Mouse (Mus musculus) left cerebral cortex, postnatal 36 days (tissue): ENCODE measurements around the gene Faf1. TPM values are rescaled to one million over a fixed set of nuclear protein-coding genes. Genes with fewer than 3 reads are reported as not detected.

Experiments used
- DNase-seq, 2 experiments: peaks; one replicate each; pipeline ENCODE4 v3.0.0; 2021 to 2022; ENCODE audit warnings: low spot score in 2 of 2, mixed read lengths in 1 of 2
- intact Hi-C: fragments of 180-260 bp; cut with DNase I; formaldehyde crosslinking; loops from one replicate; pipeline ENCODE4 v1.15.1; 2025
- total RNA-seq, 2 experiments: library from RNA; stranded (reverse); gene quantifications; 2 replicates each; pipeline ENCODE4 v1.2.3; 2021

Faf1 gene
- total RNA-seq, 2 experiments from 2014 or later = 23.1 to 23.7 TPM

- no peak for DNase-seq
- intact Hi-C loops = no loop called here
Measured at GRCm38 (mm10) chr4:109975381-109976240, 299.2 kb downstream of the Faf1 start.

GRCm38 (mm10) chr4:109976273-109977147 lies 300.1 kb downstream of the Faf1 start:
- no peak for DNase-seq
- intact Hi-C loops = no loop called here

- intact Hi-C loops = no loop called here
- peak in 1 of 2 experiments; percentile 48 for DNase-seq
Measured at GRCm38 (mm10) chr4:109977148-109978067, 301.0 kb downstream of the Faf1 start, which contains the start of gene Dmrta2. Gene Dmrta2 (plus strand): TSS chr4:109978053.

GRCm38 (mm10) chr4:109978068-109978857 lies 301.9 kb downstream of the Faf1 start:
- no peak for DNase-seq
- intact Hi-C loops = no loop called here

GRCm38 (mm10) chr4:109978858-109979340 lies 302.5 kb downstream of the Faf1 start:
- intact Hi-C loops = no loop called here
- no peak for DNase-seq

GRCm38 (mm10) chr4:109979461-109980320 lies 303.3 kb downstream of the Faf1 start:
- intact Hi-C loops = loop anchor here (2.0 kb wide), 1 partner anchor 323 kb away; no protein-coding TSS in a partner anchor
- DNase-seq = peak in 1 of 2 experiments; percentile 26

GRCm38 (mm10) chr4:109980321-109981082 lies 304.1 kb downstream of the Faf1 start:
- intact Hi-C loops = loop anchor here (2.0 kb wide), 1 partner anchor 324 kb away; no protein-coding TSS in a partner anchor
- peak in 1 of 2 experiments; percentile 22 for DNase-seq

- no peak for DNase-seq
- intact Hi-C loops = loop anchor here (2.0 kb wide), 1 partner anchor 324 kb away; no protein-coding TSS in a partner anchor
Measured at GRCm38 (mm10) chr4:109981083-109981870, 304.9 kb downstream of the Faf1 start.

- peak in 1 of 2 experiments; percentile 20 for DNase-seq
- intact Hi-C loops = loop anchor here (2.0 kb wide), 1 partner anchor 325 kb away; no protein-coding TSS in a partner anchor
Measured at GRCm38 (mm10) chr4:109981871-109982680, 305.7 kb downstream of the Faf1 start.

GRCm38 (mm10) chr4:109982681-109983265 lies 306.4 kb downstream of the Faf1 start:
- intact Hi-C loops = no loop called here

GRCm38 (mm10) chr4:109983281-109984001 lies 307.1 kb downstream of the Faf1 start:
- intact Hi-C loops = no loop called here
- DNase-seq = peak in 1 of 2 experiments; percentile 17

More at GRCm38 (mm10) chr4:109982681-109983265, 306.4 kb downstream of the Faf1 start:
- DNase-seq = no peak

- DNase-seq = no peak
- intact Hi-C loops = no loop called here
Measured at GRCm38 (mm10) chr4:109984011-109984411, 307.6 kb downstream of the Faf1 start.

- no peak for DNase-seq
- intact Hi-C loops = no loop called here
Measured at GRCm38 (mm10) chr4:109984496-109985423, 308.4 kb downstream of the Faf1 start.
